Mouse (Mus musculus): ENCODE results near the gene Gars. TPM values are rescaled to one million over a fixed set of nuclear protein-coding genes. Genes with fewer than 3 reads are reported as not detected.

Gene Gars
- polyA plus RNA-seq, 1 experiment from 2014 or later, result 197 TPM

GRCm38 (mm10) chr6:55123056-55123455 is 85.2 kb downstream of the Gars start:
- Histone ChIP-seq H3K27ac (replicated peaks) (no peak overlapping the region), H3K9ac (no peak overlapping the region), H3K4me1 (replicated peaks) (peaks cover 5% of the 10 kb centered on the region; the same call in 1 of the 2 replicates), H3K4me3 (no peak overlapping the region), H3K4me2 (no peak overlapping the region), H3K36me3 (no peaks in the 10 kb centered on the region), H3K27me3 (peaks cover 17% of the 10 kb centered on the region), H3K9me3 (no peaks in the 10 kb centered on the region)
- ATAC-seq (ENCODE audit: low FRiP score, low read depth), result no peak
- 59% methylated on average over 4 of the region's 4 CpGs for WGBS

DNA sequence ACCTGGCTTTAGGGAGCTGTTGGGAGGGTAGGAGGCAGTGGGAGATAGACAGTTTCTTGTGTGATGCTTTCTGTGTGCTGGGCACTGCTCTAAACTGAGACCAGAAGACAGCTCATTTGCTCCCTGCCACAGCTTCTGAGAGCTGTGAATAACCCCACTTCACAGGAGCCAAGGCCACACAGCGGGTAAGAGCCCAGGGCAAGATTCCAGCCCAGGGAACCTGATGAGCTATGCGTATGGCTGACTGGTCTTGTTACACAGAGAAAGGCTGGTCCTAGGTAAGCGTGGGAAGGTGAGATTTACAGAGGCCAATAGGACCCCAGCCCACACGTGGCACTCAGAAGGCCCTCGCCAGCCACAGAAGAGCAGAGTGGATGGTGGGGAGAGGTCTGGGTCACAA is 88.8 kb downstream of the Gars start:
- Histone ChIP-seq H3K4me2 (no peak overlapping the region), H3K27ac (replicated peaks) (no peak overlapping the region), H3K36me3 (no peaks in the 10 kb centered on the region), H3K4me3 (no peak overlapping the region), H3K27me3 (no peaks in the 10 kb centered on the region), H3K9ac (no peak overlapping the region), H3K9me3 (no peaks in the 10 kb centered on the region), H3K4me1 (replicated peaks) (0 out of 2 replicates have a peak, but pooled peaks cover 4% of the 10 kb centered on the region)
- ATAC-seq (ENCODE audit: low FRiP score, low read depth), result no peak
- WGBS, result 78% methylated on average over 5 of the region's 5 CpGs

DNA sequence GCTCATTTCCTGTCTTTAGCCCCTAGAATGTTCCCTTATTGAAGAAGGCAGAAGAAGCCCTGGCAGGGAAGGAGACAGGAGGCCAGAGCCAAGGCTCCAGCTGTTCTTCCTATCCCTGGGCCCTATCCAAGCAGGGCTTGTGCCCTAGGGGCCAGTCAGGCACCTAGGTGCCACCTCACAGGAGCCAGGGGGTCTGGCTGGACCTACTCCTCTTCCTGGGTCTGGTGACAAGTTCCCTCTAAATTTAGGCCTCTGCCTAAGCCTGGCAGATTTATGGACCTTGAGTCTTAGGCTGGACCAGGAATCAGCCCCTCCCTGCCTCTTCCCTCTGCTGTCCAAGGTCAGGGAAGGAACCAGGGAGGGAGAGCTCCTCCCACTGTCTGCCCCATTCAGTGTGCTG is 90.6 kb downstream of the Gars start:
- Histone ChIP-seq H3K4me1 (replicated peaks) (no peaks in the 10 kb centered on the region), H3K36me3 (no peaks in the 10 kb centered on the region), H3K4me2 (no peak overlapping the region), H3K27ac (replicated peaks) (no peak overlapping the region), H3K9me3 (no peaks in the 10 kb centered on the region), H3K4me3 (no peak overlapping the region), H3K27me3 (no peaks in the 10 kb centered on the region), H3K9ac (no peak overlapping the region)
- no peak for ATAC-seq (ENCODE audit: low FRiP score, low read depth)

Other genes with a start within 250 kb of the Gars start
- gene Znrf2, start 221.1 kb upstream of the Gars start, polyA plus RNA-seq (2015; fragmentation: Nextera tagmentation; extraction: Ambion mirVana), result 4.7 and 5.5 TPM in 2 replicates
- gene Nod1, start 65.4 kb upstream of the Gars start, polyA plus RNA-seq (2015; fragmentation: Nextera tagmentation; extraction: Ambion mirVana), result 3.2 and 3.9 TPM in 2 replicates
- 12.7 and 15.3 TPM in 2 replicates for gene Ggct, start 45.1 kb upstream of the Gars start, polyA plus RNA-seq (2015; fragmentation: Nextera tagmentation; extraction: Ambion mirVana)
- gene Crhr2, start 95.0 kb downstream of the Gars start, polyA plus RNA-seq (2015; fragmentation: Nextera tagmentation; extraction: Ambion mirVana), result 1.3 and 1.5 TPM in 2 replicates
- gene Inmt, start 137.0 kb downstream of the Gars start, polyA plus RNA-seq (2015; fragmentation: Nextera tagmentation; extraction: Ambion mirVana), result not detected in 2 replicates
- gene Mindy4, start 165.4 kb downstream of the Gars start, polyA plus RNA-seq (2015; fragmentation: Nextera tagmentation; extraction: Ambion mirVana), result 11.1 and 13.2 TPM in 2 replicates

All from hindbrain, embryonic 15.5 days (tissue).